Mouse (Mus musculus) testis, adult 2 months (tissue): ENCODE results near the gene Pitx1.

ENCODE experiments used
- CTCF ChIP-seq: fragments of 200-500 bp; IDR thresholded peaks from 2 replicates; pipeline ENCODE4 v1.5.1; 2012; ENCODE audit warnings: low read depth, mild to moderate bottlenecking, inconsistent platforms, low read length, moderate library complexity; ENCODE audit not compliant: control insufficient read depth, insufficient read depth, insufficient replicate concordance
- POLR2A ChIP-seq: fragments of 200-500 bp; IDR thresholded peaks from 2 replicates; pipeline ENCODE4 v1.6.1; 2012; ENCODE audit warnings: low read depth, mild to moderate bottlenecking, inconsistent platforms, low read length, moderate library complexity; ENCODE audit not compliant: control insufficient read depth

GRCm38 (mm10) chr13:55850726-55851125 lies 14.7 kb upstream of the Pitx1 start:
- TF ChIP-seq POLR2A (no peak), CTCF (no peak)
